Mouse (Mus musculus) urinary bladder, postnatal 14 days (tissue): ENCODE results near the gene Rela.

ENCODE experiments used
- DNase-seq: peaks from one replicate; pipeline ENCODE4 v3.0.0; 2021; ENCODE audit warnings: low spot score

Gene Rela

GRCm38 (mm10) chr19:5637069-5638047, at the start of gene Rela:
Gene Rela, plus strand, starts transcription at chr19:5637483.
- peak; percentile 92 for DNase-seq

GRCm38 (mm10) chr19:5589159-5589558, 48.1 kb upstream of the Rela start:
- no peak for DNase-seq

- DNase-seq = no peak
Observed at GRCm38 (mm10) chr19:5591888-5592287, 45.4 kb upstream of the Rela start.

GRCm38 (mm10) chr19:5599224-5599623, 38.1 kb upstream of the Rela start:
- DNase-seq = no peak

DNA sequence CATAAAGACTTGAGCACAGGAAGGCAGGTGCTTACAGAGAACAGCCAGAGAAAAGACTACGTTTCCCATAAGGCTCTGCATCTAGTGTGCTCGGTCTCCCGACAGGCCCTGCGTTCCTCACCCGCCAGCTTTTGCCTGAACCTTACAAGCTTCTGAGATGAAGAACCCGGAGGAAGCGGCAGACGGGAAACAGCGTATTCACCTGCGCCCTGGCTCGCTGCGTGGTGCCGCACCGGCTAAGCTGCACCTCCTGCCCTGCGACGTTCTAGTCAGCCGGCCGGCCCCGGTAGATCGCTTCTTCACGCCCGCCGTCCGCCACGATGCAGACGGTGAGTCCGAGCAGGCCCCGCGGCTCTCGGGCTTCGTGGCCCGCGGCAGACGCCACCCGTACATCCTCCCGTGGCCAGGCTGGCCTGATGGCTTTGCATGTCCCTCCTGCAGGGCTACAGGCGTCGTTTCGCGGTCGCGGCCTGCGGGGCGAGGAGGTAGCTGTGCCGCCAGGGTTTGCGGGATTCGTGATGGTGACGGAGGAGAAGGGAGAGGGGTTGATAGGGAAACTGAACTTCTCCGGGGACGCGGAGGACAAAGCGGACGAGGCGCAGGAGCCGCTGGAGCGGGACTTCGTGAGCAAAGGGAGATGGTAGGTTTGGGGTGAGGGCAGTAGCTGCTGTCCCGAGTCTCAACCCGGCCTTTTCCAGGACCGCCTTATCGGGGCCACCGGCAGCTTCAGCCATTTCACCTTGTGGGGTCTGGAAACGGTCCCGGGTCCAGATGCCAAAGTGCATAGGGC, 35.3 kb upstream of the Rela start, which contains the start of gene Rnaseh2c:
TSS of gene Rnaseh2c (plus strand) at position 122 of the 790 bp plus-strand sequence.
- peak; percentile 77 for DNase-seq

DNA sequence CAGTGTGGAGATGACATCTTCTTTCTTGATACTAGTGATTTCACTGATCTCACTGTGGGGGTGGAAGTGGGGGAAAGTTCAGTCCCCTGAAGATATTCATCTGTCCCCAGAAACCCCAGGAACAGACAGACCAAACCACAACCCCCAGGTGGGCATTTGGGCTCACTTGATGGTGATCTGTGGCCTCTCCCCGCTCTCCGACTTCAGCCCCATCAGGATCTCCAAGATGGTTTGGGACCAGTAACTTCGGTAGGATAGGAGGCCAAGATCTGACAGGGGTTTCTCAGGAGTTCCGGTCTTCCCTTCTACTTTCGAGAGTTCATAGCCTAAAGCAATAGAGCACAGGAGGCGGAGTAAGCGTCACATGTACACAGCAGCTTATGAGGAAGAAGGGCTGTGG, 33.6 kb upstream of the Rela start:
- DNase-seq = no peak

DNA sequence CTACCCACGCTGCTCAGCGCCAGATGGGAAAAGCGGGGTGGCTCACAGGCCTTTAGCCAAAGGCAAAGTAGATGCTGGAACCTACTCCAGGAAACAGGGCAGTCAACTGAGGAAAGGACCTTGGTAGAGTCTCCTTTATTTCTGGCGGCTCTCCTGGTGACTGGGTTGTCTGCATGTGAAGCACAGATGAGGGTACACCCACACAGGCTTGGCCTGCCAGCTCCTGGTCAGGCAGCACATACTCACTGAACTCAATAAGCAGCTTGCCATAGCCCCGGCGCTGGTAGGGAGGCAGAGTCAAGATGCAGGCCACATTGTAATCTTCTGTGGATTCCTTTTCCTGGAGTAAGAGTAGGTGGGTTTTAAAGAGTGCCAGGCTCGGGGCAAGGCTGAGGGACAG, 32.2 kb upstream of the Rela start:
- no peak for DNase-seq

GRCm38 (mm10) chr19:5606196-5606595, 31.1 kb upstream of the Rela start:
- DNase-seq = no peak

GRCm38 (mm10) chr19:5607705-5608410, 29.4 kb upstream of the Rela start:
- DNase-seq = no peak

GRCm38 (mm10) chr19:5608707-5609106, 28.6 kb upstream of the Rela start:
- no peak for DNase-seq

DNA sequence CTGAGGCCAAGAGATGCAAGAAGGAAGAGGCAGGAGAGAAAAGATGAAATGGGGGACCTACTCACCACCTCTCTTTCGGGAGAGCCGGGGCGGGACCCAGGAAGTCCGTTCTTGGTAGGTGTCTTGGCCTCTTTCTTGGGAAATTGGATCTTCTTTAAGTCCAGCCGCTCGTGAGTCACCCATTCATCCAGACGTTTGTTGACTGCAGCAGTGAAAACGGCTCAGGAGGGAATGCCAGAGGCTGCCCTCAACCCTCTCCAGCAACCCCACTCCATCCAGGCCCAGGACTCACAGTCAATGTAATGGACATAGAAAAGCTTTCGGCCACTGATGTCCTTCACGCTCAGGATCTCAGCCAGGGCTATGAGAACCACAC, 28.1 kb upstream of the Rela start:
- DNase-seq = no peak

DNA sequence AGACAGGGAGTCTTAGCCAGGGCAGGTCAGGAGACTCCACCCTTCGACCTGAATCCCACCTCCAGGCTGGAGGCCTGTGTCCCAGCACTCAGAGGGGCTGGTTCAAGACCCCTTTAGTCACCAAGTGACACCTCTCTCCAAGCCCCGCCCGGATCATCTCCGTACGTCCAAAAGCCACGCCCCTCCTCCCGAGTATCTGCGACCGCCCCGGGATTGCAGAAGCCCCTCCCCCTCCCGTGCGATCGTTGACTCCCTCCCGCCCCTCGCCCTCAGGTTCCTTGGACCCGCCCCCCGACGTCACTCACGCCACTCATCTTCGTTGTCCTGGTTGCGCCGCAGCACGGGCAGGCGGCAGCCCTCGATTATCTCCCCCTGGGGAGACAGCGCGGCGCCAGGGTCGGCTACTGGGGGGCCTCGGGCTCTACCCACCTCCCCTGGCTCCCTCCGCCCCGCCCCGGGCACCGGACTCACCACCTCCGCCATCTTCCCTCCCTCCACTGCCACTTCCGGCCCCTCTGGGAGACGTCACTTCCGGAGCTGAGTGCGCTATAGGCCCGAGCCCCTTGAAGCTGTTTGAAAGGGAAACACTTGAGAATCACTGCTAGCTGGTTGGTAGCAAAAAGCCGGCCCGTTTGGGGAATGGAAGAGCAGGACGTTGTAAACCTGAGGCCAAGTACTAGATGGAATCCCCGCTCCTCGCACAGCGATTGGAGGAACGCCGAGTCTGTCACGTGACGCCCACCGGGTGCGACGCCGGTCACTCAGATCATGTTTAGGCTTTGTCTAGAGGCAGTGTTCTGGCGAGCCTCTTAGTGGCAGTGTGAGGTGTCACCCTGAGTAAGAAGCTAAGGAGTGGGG, 27.5 kb upstream of the Rela start, which contains the start of gene Kat5:
TSS of gene Kat5 (minus strand) at position 691 of the 858 bp plus-strand sequence.
- DNase-seq = peak; percentile 90

DNA sequence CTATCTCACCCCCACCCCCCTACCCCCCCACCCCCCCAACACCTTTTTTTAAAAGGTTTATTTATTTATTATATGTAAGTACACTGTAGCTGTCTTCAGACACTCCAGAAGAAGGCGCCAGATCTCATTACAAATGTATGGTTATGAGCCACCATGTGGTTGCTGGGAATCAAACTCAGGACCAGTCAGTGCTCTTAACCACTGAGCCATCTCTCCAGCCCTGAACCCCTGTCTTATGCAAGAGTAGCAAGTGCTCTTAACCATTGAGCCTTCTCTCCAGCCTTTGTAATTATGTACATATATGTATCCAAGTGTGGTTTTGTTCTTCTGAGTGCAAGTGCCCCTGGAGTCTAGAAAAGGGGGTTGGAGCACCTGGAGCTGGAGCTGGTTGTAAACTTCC, 25.3 kb upstream of the Rela start:
- DNase-seq = no peak

DNA sequence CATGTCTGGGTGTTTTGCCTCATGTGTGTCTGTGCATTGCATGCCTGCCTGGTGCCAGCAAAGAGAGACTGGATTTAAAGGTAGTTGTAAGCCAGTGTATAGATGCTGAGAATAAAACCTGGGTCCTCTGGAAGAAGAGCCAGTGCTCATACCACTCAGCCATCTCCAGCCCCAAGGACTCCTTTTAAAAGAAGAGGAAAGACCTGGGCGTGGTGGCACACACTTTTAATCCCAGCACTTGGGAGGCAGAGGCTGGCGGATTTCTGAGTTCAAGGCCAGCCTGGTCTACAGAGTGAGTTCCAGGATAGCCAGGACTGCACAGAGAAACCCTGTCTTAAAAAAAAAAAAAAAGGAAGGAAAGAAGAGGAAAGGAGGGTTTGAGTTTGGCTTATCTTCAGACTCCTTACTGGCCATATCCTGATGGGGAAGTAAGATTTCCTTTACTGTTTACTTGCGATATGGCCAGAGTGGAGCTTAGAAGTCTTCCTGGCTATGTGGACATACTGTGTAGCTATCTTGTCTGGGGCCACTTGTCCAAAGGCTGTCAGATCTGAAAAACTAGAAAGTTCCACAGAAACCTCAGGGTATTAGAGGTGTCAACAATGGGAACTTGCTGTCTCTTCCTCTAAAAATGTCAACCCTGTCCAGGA, 24.4 kb upstream of the Rela start:
- no peak for DNase-seq

GRCm38 (mm10) chr19:5614953-5615352, 22.3 kb upstream of the Rela start:
- no peak for DNase-seq

DNA sequence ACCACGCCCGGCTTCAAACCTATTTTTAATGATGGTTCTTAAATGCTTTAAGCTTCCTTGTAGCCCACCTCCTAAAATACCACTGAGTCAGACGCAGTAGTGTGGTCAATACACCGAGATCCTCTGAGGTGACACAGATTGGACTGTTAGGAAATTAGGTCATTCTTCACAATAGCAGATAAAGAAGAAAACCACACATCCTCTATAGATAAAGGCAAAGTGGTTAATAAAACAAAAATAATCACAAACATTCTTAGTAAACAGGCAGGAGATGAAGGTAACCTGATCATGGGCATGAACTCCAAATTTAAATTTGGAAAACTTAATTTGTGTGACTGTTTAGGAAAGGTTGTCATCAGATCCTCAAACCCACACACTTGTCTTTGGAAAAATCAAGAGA, 17.3 kb upstream of the Rela start:
- DNase-seq = no peak

- DNase-seq = no peak
Observed at GRCm38 (mm10) chr19:5621884-5622283, 15.4 kb upstream of the Rela start.

GRCm38 (mm10) chr19:5625311-5625710, 12.0 kb upstream of the Rela start:
- DNase-seq = no peak

DNA sequence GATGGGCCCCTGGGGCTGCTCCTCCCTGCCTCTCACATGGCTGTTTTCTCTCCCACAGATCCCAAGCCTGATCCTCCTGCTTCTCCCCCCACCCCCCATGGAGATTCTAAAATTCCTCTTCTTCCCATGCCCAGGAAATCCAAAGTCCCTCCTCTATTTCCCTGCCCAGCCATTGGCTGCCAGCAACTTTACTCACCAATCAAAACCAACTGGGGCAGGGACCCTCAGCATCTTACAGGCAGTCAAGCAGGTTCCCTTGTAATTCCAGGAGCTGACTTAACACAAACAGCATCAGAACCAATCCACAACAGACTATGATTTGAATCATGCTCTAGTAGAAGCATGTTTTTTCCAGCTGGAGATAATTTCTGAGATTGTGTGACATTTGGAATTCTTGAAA, 7.4 kb upstream of the Rela start:
- DNase-seq = no peak

DNA sequence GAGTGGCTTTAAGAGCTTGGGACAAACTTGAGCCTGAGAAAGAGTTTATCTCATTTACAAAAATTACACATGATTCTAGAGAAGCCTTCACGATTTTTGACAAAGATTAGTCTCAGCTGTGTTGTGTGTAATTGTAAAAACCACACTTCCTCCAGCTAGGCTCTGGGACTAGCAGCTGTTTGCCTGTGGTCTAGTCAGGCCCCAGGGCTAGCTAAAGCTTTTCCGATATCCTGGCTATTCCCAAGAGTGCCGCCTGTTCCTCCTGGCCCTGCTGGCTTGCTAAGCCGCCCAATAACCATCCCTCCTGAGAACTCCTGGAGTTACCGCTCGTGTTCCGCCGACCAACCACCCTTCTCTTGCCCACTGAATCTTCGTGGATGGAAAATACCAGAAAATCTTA, 5.2 kb upstream of the Rela start:
- no peak for DNase-seq
